Mouse (Mus musculus): ENCODE measurements at regions not wholly inside any gene's neighbourhood (a gene's known extent, or its start where the extent isn't known, plus 50 kb on each side); places are given as distances from the start of the nearest gene placed in this dataset.
A peak's percentile ranks its signal among the peaks of the same experiment; 100 is the strongest.

DNA sequence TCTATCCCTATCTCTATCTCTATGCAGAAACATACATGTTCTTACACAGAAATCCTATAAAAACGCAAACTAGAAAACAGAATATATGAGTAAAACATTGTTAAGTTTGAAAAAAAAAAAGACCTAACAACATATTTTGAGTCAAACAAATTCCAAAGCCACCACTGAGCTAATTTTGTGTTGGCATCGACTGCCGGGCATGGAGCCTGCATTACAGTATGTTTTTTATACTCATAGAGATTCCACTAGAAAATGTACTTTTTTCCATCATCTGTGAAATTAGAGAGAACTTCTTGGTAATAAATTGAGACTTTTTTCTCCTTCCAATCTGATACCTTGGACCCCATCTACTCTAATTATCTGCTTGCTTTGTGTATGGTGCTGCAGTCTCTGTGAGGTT is 1638.2 kb downstream of the Olfm4 start:
- peak; percentile 2 to 45 for DNase-seq (ENCODE audit: low spot score in 2 of 2)
